Mouse (Mus musculus) embryonic facial prominence, embryonic 12.5 days (tissue): ENCODE data around the gene Gm2888. TPM values are rescaled to one million over a fixed set of nuclear protein-coding genes. Genes with fewer than 3 reads are reported as not detected.
"Not testable (repeated sequence)": the region's sequence is repeated elsewhere in the genome, so short reads cannot be mapped to it uniquely, and the experiment has no call there.

Experiments
- ATAC-seq: fragments of 200-750 bp; cut with Nextera tagmentation; 2 replicates; pipeline ENCODE4 v1.8.0; 2017; ENCODE audit not compliant: insufficient number of reproducible peaks, insufficient read depth, low FRiP score, low TSS enrichment
- H3K27ac ChIP-seq: fragments of 300-500 bp; sonication (generic); 2 replicates; pipeline ENCODE4 v1.5.1; 2016; ENCODE audit warnings: mild to moderate bottlenecking
- H3K27me3 ChIP-seq: fragments of 300-500 bp; sonication (generic); 2 replicates; pipeline ENCODE4 v1.6.1; 2016; ENCODE audit warnings: mild to moderate bottlenecking, moderate library complexity
- H3K36me3 ChIP-seq: fragments of 300-500 bp; sonication (generic); 2 replicates; pipeline ENCODE4 v1.6.1; 2016; ENCODE audit warnings: mild to moderate bottlenecking
- H3K4me1 ChIP-seq: fragments of 300-500 bp; sonication (generic); 2 replicates; pipeline ENCODE4 v1.6.1; 2016
- H3K4me2 ChIP-seq: fragments of 300-500 bp; sonication (generic); replicated peaks from 2 replicates; pipeline ENCODE4 v1.6.1; 2016; ENCODE audit warnings: mild to moderate bottlenecking, moderate library complexity
- H3K4me3 ChIP-seq: fragments of 300-500 bp; sonication (generic); 2 replicates; pipeline ENCODE4 v1.5.1; 2016; ENCODE audit warnings: mild to moderate bottlenecking
- H3K9ac ChIP-seq: fragments of 300-500 bp; sonication (generic); 2 replicates; pipeline ENCODE4 v1.6.1; 2016; ENCODE audit warnings: mild to moderate bottlenecking, moderate library complexity
- H3K9me3 ChIP-seq: fragments of 300-500 bp; sonication (generic); 2 replicates; pipeline ENCODE4 v1.6.1; 2016; ENCODE audit warnings: mild to moderate bottlenecking, moderate library complexity
- WGBS: fragments of 180-500 bp; shearing (Covaris S2); methylation state at CpG from one replicate; pipeline ENCODE4 v1.1.7; 2016; 5-methylcytosine and 5-hydroxymethylcytosine counted together
- polyA plus RNA-seq: library from polyadenylated mRNA; unstranded; fragments of >200 nt; fragmentation: Nextera tagmentation; extraction: Ambion mirVana; gene quantifications from 2 replicates; pipeline ENCODE4 v1.2.1, GENCODE M21; 2016

Gene Gm2888
- not detected in 2 replicates for polyA plus RNA-seq

DNA sequence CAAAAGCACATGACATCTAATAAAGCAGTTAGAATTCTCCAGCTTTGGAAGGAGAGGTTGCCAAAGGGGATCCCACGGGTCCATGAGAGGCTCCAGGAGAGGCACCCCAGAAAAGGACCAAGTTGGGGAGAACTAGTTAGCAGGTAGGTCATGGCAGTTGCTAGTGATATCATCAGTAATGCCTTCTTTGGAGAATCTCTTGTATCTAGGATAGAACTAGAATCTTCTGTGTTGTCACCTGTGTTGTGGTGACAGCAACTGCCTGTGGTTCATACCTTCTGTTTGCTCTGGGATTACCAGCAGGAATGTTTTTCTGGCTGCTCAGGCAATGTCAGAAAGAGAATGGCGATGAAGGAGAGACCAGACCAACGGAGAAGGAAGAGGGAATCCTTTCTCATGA lies at the start of gene Gm2888:
Gene Gm2888 (plus strand): TSS at position 301 of the 400 bp plus-strand sequence.
- H3K4me1 ChIP-seq, H3K9ac ChIP-seq, H3K9me3 ChIP-seq, H3K4me3 ChIP-seq, H3K4me2 ChIP-seq, H3K36me3 ChIP-seq, H3K27ac ChIP-seq, ATAC-seq, H3K27me3 ChIP-seq: not testable (repeated sequence)
- 73% methylated on average over 3 of the region's 3 CpGs for WGBS

DNA sequence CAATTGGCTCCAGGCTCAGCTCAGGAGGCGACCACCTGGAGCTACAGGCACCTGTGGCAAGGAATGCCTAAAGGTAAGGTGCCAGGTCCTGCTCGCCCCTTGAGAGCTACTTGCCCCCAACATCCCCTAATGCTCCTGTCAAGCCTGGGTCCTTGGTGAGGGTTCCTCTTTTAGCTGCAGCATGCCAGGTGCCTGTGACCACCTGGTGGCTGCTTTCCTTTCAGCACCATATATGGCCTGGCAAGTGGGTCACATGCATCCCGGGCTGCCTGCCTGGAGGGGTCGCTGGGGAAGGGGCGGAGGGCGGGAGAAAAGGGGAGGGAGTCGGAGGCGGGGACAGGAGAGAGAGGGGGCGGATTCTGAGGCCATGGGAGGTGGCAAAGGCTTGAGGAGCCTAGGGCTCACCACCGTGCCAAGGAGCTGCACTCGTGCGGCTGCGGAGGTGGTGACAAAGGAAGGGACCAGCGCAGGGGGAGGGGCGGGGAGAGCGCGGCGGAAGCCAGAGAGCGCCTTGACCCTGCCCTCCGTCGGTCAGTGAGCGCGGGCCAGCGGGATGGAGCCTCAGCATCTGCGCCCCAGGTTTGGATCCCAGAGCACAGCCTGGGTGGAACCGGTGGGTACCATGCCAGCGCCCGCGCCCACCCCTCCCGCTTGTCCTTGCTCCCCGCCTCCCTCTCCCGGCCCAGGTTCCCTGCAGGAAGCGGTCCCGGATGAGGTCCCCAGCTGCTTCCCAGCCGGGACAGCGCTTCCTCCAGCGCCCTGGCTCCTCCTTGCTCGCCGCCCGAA lies 19.1 kb downstream of the Gm2888 start, which contains the start of gene Gm2897:
Gene Gm2897 (plus strand): TSS at position 559 of the 786 bp plus-strand sequence.
- WGBS, result 3% methylated on average over 28 of the region's 40 CpGs
- ATAC-seq, result not testable (repeated sequence)

DNA sequence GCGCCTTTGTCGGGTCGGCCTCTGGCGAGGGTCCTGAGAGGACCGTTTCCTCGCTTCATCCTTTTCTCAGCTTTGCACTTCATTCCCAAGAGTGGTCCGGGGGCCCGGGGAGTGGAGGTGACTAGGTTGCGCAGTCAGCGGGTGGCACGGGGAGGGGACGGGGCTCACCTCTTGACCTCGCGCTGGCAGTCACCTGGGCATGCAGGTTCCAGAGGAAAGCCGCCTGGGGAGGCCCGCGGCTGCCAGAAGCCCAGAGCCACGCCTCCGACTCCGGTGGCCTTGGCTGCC lies 19.7 kb downstream of the Gm2888 start:
- H3K27me3 ChIP-seq, ATAC-seq, H3K4me1 ChIP-seq, H3K27ac ChIP-seq, H3K9me3 ChIP-seq, H3K36me3 ChIP-seq: not testable (repeated sequence)
- H3K9ac ChIP-seq, result peak overlapping the region; percentile 49
- H3K4me3 ChIP-seq, result peak overlapping the region; percentile 48
- peak overlapping the region; percentile 69 for H3K4me2 ChIP-seq
- WGBS, result 0% methylated on average over 15 of the region's 20 CpGs

More for the DNA sequence above, 19.1 kb downstream of the Gm2888 start, which contains the start of gene Gm2897:
- H3K27ac ChIP-seq, H3K9me3 ChIP-seq, H3K27me3 ChIP-seq, H3K36me3 ChIP-seq, H3K4me1 ChIP-seq: not testable (repeated sequence)
- Histone ChIP-seq H3K4me3 (peak within 1 kb of the TSS; percentile 48), H3K9ac (peak within 1 kb of the TSS; percentile 49), H3K4me2 (peak within 1 kb of the TSS; percentile 69)

DNA sequence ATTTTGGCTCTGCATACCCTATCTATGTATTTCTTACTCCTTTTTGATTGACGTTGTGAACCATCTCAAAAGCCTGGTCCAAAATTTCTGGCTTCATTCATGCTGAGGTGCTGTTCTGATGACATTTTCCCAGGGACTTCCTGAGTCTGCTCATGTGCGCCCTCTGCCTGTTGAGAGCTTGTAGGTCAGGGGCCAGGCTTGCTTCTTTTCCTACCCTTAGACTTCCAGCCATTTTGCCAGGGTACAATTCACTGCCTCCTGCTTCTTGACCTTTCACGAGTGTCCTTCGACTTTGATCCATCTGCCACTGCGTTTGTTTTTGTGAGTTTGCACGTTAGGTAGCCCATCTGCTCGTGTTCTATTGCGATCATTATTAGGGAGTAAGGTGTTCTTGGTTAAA lies 20.3 kb downstream of the Gm2888 start:
- not testable (repeated sequence) for ATAC-seq, H3K4me1 ChIP-seq, H3K4me2 ChIP-seq, H3K27ac ChIP-seq, H3K9me3 ChIP-seq, H3K27me3 ChIP-seq, H3K36me3 ChIP-seq, H3K9ac ChIP-seq, H3K4me3 ChIP-seq
- WGBS, result 8% methylated on average over 7 of the region's 8 CpGs

Other genes with a start within 250 kb of the Gm2888 start
- gene Gm2897, start 19.3 kb downstream of the Gm2888 start, polyA plus RNA-seq, result 3.6 TPM in 2 replicates
- not detected in 2 replicates for gene Gm10340, start 104.0 kb downstream of the Gm2888 start, polyA plus RNA-seq
- gene Gm5795, start 158.3 kb downstream of the Gm2888 start, polyA plus RNA-seq, result not detected in 2 replicates
- gene D830030K20Rik, start 178.5 kb downstream of the Gm2888 start, polyA plus RNA-seq, result 8.3 and 9.7 TPM in 2 replicates